Mouse (Mus musculus) colon, adult 2 months (tissue): ENCODE data around the gene Pygo1. TPM values are rescaled to one million over a fixed set of nuclear protein-coding genes. Genes with fewer than 3 reads are reported as not detected.

Experiments used
- polyA plus RNA-seq: library from polyadenylated mRNA; depleted of rRNA; stranded (reverse); fragments of >200 nt; gene quantifications from 2 replicates; pipeline ENCODE4 v1.2.3, GENCODE M21; 2012; rRNA removed

The Pygo1 gene
- 0.20 and 0.23 TPM in 2 replicates for polyA plus RNA-seq

DNA sequence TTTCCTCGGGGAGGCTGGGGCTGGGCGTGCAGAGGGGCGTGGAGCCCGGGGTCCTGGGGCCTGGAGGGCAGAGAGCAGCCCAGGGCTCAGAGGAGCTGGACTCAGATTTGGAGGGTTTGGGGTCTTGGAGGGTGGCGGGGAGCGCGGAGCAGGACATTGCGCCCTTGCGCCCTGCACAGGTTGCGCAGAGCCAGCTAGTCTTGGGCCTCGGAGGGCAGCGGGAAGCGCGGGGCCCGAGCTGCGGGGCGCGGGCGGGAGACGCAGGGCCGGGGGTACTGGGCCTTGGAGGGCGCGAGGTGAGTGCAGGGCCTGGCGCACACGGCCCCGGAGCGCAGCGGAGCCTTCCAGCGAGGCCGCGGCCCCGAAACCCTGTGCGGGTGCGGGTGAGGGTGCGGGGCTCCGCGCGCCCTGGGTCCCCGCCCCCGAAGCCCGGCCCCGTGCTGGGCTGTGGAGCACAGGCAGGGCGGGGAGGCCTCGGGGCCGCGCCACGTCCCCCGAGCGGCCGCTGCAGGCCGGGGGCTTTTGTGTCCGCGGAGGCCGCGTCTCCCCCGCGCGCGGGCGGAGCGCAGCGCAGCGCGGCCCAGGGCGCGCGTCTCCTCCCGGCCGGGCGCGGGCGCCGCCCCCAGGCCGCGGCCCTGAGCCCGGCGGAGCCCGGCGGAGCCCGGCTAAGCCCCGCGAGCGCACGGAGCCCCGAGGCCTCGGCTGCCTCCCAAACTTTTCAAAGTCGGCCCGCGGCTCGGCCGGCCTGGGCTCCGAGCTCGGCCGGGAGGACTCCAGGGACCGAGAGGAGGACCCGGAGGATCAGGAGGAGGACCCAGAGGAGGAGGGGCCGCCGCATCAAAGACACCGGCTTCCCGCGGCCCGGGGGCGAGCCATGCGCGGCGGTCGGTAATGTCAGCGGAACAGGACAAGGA lies at the start of gene Pygo1:
Gene Pygo1 (plus strand): TSS at position 625 of the 914 bp plus-strand sequence.

DNA sequence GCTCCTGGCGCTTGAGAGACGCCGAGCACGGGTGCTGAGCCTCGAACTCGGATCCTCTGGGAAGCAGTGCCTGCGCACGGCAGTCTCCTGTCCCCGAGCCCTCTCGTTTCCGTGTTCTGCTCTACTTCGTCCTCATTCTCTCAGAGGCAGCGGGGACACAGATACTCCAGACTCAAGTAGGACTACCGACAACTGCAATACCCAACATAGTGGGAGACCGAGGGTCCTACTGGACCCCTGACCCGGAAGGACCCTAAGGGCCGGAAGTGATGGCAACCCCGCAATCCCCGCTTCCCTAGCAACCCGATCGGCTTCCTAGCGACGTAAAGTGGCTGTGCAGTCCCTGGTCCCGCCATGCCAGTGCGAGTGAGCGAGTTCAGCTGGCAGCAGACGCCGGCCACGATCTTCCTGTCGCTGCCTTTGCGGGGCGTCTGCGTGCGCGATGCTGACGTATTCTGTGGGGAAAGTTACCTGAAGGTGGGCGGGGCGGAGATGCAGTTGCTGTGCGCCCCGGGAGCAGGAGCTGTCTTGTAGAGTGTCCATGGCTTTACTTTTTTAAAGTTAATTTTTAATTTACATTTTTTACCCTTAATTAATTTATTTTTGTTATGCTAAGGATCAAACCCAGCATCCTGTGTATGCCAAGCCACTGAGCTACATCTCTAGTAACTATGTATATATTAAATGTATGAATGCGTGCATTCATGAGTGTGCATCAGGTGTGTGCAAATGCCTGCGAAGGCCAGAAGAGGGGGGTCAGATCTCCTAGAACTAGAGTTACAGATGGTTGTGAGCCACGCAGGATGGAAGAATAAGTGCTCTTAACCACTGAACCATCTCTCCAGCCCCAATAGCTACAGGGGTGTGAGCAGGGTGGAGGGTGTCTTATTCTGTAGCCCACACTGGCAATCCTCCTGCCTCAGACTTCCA lies 33.3 kb downstream of the Pygo1 start, which contains the start of the genes Dyx1c1 and Gm44503:
Gene Dyx1c1 (plus strand): TSS at position 265 of the 930 bp plus-strand sequence.
Gene Gm44503 (plus strand): TSS at position 332 of the 930 bp plus-strand sequence.

DNA sequence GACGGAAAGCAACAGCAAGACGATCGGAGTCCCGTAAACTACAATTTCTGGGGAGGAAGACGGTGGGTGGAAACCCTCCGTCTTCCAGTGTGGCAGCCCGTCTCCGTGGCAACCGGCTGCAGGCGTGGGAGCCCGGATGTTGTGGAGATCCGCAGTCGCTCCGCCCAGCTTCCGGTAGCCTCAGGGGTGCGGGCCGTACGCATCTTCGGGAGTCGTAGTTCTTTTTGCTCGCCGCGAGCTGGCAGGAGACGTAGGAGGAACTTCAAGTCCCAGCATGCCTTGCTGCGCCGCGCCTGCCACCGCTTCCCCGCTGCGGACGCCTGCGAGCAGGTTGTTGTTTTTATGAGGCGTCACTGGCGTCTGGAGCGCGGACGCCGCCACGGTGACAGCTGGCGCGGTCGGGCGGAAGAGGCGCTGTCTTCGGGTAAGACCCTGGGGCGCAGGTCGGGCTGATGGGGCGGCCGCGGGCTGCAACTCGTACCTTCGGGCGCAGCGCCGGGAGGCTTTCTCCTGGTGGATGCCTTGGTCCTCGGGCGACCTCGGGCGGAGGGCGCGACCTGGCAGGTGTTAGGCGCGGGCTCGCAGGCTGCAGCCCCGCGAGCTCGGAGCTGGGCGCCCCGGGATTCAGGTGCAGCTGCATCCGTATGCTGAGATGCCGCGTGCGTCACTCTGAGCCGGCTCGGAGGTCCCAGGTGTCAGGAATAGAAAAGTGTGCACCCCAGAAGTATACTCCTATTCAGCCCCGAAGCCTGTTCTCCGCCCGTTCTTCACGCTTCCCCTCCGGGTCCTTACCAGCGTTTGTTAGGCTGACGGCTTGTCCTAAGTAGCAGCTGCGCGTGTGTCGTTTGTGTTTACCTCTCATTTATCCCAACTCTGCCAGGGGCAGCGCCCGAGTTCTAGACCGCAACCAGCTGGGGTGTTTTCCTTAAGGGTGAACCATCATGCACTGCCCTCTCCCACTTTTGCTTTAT lies 60.1 kb downstream of the Pygo1 start, which contains the start of the genes Ccpg1os and Ccpg1:
Gene Ccpg1os (minus strand): TSS at position 133 of the 971 bp plus-strand sequence.
Gene Ccpg1 (plus strand): TSS at position 180 of the 971 bp plus-strand sequence.

Other genes with a start within 250 kb of the Pygo1 start
- gene Prtg, start 118.8 kb upstream of the Pygo1 start, polyA plus RNA-seq: 0.08 and 0.28 TPM in 2 replicates
- gene Dyx1c1, start 33.1 kb downstream of the Pygo1 start, polyA plus RNA-seq: not detected in 2 replicates
- not detected in 2 replicates for gene Gm44503, start 33.2 kb downstream of the Pygo1 start, polyA plus RNA-seq
- gene Ccpg1os, start 59.7 kb downstream of the Pygo1 start, polyA plus RNA-seq: 6.7 and 9.1 TPM in 2 replicates
- gene Ccpg1, start 59.8 kb downstream of the Pygo1 start, polyA plus RNA-seq: 4.8 and 5.4 TPM in 2 replicates
- 6.1 and 7.9 TPM in 2 replicates for gene Pigb, start 114.7 kb downstream of the Pygo1 start, polyA plus RNA-seq
- gene Rab27a, start 119.2 kb downstream of the Pygo1 start, polyA plus RNA-seq: 11.4 and 12.8 TPM in 2 replicates
- gene Khdc3, start 176.2 kb downstream of the Pygo1 start, polyA plus RNA-seq: 0.69 and 1.2 TPM in 2 replicates
- gene Gm20509, start 176.8 kb downstream of the Pygo1 start, polyA plus RNA-seq: not detected in 2 replicates
- 6.4 and 7.3 TPM in 2 replicates for gene Rsl24d1, start 187.8 kb downstream of the Pygo1 start, polyA plus RNA-seq